Mouse (Mus musculus) megakaryocyte, embryonic 14.5 days (primary cell): ENCODE measurements around the gene Pogk. TPM values are rescaled to one million over a fixed set of nuclear protein-coding genes. Genes with fewer than 3 reads are reported as not detected.

Experiments
- H3K27me3 ChIP-seq: replicated peaks from 2 replicates; pipeline ENCODE3; 2012; ENCODE audit warnings: inconsistent platforms
- H3K36me3 ChIP-seq: replicated peaks from 2 replicates; pipeline ENCODE3; 2012; ENCODE audit warnings: low read length, inconsistent platforms, mixed read lengths
- H3K4me1 ChIP-seq: 2 replicates; pipeline ENCODE4 v1.6.1; 2012; ENCODE audit warnings: inconsistent platforms
- H3K4me3 ChIP-seq: replicated peaks from 2 replicates; pipeline ENCODE3; 2012; ENCODE audit warnings: moderate library complexity, mild to moderate bottlenecking, inconsistent platforms
- H3K9me3 ChIP-seq: 2 replicates; pipeline ENCODE4 v1.6.1; 2012; ENCODE audit warnings: inconsistent platforms
- FLI1 ChIP-seq: IDR thresholded peaks from 2 replicates; pipeline ENCODE4 v1.6.1; 2012; ENCODE audit warnings: low read length, inconsistent platforms, mixed read lengths
- GATA1 ChIP-seq: IDR thresholded peaks from 3 replicates; pipeline ENCODE4 v1.6.1; 2012; ENCODE audit warnings: mixed read lengths, low read length, inconsistent platforms, borderline replicate concordance
- polyA plus RNA-seq: library from polyadenylated mRNA; stranded (reverse); fragments of >175 nt; gene quantifications from 2 replicates; pipeline ENCODE4 v1.2.3, GENCODE M21; 2012; ENCODE audit warnings: low replicate concordance; ENCODE audit not compliant: insufficient read depth

Pogk gene
- 0.20 and 1.3 TPM in 2 replicates for polyA plus RNA-seq

DNA sequence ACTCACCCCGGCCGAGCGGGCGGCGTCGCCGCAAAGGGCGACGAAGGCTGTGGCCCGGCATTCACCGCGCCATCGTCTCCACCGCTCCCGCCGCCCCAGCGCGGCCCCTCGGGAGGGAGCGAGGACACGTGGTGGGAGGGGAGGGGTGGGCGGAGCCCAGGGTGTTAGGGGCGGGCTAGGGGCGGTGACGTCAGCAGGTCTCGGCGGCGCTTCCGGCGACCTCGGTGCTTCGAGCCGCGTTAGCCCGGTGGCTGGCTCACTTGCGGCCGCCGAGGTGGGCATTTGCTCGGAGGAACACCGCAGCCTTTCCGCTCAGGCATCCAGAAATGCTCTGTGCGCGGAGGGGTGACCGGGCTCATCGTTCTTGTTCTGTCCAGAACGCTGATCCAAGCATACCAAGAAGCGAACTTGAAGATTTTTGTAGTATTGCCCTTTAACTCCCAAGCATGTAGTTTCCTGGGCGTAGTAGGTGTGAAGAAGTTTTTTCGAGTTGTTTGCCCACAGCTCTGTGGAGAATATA is at the start of gene Pogk:
TSS of gene Pogk (minus strand) at position 163 of the 520 bp plus-strand sequence.
- H3K27me3 ChIP-seq: peaks cover 27% of the 10 kb centered on the region
- TF ChIP-seq FLI1 (no peak), GATA1 (no peak)
- peaks cover 12% of the 10 kb centered on the region for H3K4me1 ChIP-seq

GRCm38 (mm10) chr1:166441992-166442391 is 32.3 kb upstream of the Pogk start:
- H3K36me3 ChIP-seq: no peaks in the 10 kb centered on the region
- TF ChIP-seq FLI1 (no peak), GATA1 (no peak)
- H3K9me3 ChIP-seq: no peaks in the 10 kb centered on the region
- H3K4me3 ChIP-seq: no peak overlapping the region
- no peaks in the 10 kb centered on the region for H3K4me1 ChIP-seq
- H3K27me3 ChIP-seq: peaks cover 3% of the 10 kb centered on the region

More for the DNA sequence above, at the start of gene Pogk:
- peaks cover 32% of the 10 kb centered on the region for H3K36me3 ChIP-seq
- peak within 1 kb of the TSS; percentile 92 for H3K4me3 ChIP-seq
- peaks cover 21% of the 10 kb centered on the region for H3K9me3 ChIP-seq

GRCm38 (mm10) chr1:166439426-166439825 is 29.8 kb upstream of the Pogk start:
- TF ChIP-seq FLI1 (no peak), GATA1 (no peak)
- Histone ChIP-seq H3K4me1 (no peaks in the 10 kb centered on the region), H3K4me3 (no peak overlapping the region), H3K9me3 (no peaks in the 10 kb centered on the region), H3K36me3 (no peaks in the 10 kb centered on the region), H3K27me3 (peaks cover 5% of the 10 kb centered on the region)

GRCm38 (mm10) chr1:166429809-166430431 is 20.3 kb upstream of the Pogk start:
- peaks cover 3% of the 10 kb centered on the region; the same call in 1 of the 2 replicates for H3K9me3 ChIP-seq
- peaks cover 20% of the 10 kb centered on the region for H3K4me1 ChIP-seq
- H3K4me3 ChIP-seq: peak overlapping the region; percentile 83
- TF ChIP-seq GATA1 (no peak), FLI1 (no peak)
- no peaks in the 10 kb centered on the region for H3K36me3 ChIP-seq
- no peaks in the 10 kb centered on the region for H3K27me3 ChIP-seq

- no peak for TF ChIP-seq FLI1
- TF ChIP-seq GATA1: no peak
- Histone ChIP-seq H3K9me3 (peaks cover 3% of the 10 kb centered on the region; the same call in 1 of the 2 replicates), H3K4me3 (peak overlapping the region; percentile 86), H3K4me1 (peaks cover 19% of the 10 kb centered on the region), H3K36me3 (no peaks in the 10 kb centered on the region), H3K27me3 (no peaks in the 10 kb centered on the region)
These were observed 19.4 kb upstream of the Pogk start for GRCm38 (mm10) chr1:166429053-166429452.

DNA sequence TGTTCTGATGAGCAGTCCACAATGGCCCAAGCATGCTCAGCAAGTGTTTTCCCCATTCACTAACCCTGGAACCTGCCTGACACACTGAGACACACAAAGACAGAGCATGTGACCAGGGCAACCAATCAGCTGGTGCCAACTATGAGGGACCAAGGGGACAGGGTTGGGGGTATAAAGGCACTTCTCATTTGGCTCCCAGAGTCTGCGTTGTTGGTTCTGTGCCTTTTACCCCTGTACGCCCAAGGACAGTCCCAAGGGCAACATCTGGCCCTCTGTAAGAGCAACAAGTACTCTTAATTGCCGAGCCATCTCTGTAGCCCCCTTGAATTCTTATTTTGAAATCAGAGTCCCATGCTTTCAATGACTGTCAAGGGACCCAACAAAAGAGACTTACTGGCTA is 2.6 kb upstream of the Pogk start:
- H3K36me3 ChIP-seq: peaks cover 12% of the 10 kb centered on the region
- H3K9me3 ChIP-seq: peaks cover 21% of the 10 kb centered on the region
- H3K4me1 ChIP-seq: peaks cover 10% of the 10 kb centered on the region
- H3K27me3 ChIP-seq: peaks cover 27% of the 10 kb centered on the region
- no peak for TF ChIP-seq FLI1
- TF ChIP-seq GATA1: no peak
- H3K4me3 ChIP-seq: no peak overlapping the region

DNA sequence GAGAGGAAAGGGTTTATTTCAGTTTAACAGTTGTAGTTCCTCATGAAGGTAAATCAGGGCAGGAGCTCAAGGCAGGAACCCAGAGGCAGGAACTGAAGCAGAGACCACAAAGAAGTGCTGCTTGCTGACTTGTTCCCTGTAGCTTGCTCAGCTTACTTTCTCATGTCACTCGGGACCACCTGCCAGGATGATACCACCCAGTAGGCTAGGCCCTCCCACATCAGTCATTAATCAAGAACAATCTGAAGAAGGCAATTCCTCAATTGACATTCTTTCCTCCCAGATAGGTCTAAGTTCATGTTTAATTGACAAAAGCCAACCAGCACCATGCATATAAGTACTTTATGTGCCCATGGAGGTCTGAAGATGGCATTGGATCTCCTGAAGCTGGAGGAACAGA is 1.9 kb upstream of the Pogk start:
- peaks cover 27% of the 10 kb centered on the region for H3K27me3 ChIP-seq
- TF ChIP-seq GATA1 (no peak), FLI1 (no peak)
- no peak overlapping the region for H3K4me3 ChIP-seq
- H3K9me3 ChIP-seq: peaks cover 21% of the 10 kb centered on the region
- H3K4me1 ChIP-seq: peaks cover 10% of the 10 kb centered on the region
- H3K36me3 ChIP-seq: peaks cover 18% of the 10 kb centered on the region

- Histone ChIP-seq H3K9me3 (peaks cover 21% of the 10 kb centered on the region), H3K27me3 (peaks cover 27% of the 10 kb centered on the region), H3K36me3 (peaks cover 38% of the 10 kb centered on the region), H3K4me1 (peaks cover 16% of the 10 kb centered on the region), H3K4me3 (peak overlapping the region; percentile 92)
- TF ChIP-seq GATA1: no peak
- TF ChIP-seq FLI1: no peak
These were observed 424 bp downstream of the Pogk start for GRCm38 (mm10) chr1:166409177-166409700.

DNA sequence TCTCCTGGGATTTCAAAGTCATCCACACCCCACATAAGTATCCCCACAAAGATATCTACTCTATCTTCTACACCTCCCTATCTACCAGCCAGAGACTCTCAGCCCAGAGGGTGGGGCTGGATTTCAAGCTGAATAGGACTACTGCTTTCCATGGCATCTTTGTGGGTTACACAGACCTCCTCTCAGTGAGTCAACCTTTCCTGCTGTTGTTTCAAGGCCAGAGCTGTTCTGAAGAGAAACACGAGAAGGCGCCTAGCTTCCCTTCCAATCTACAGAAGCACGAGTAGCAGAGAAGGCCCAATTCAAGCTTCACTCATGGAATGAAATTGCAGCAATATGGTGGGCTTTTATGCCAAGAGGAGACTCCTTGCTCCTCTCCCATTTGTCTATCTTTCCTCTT is 5.8 kb downstream of the Pogk start:
- Histone ChIP-seq H3K9me3 (no peaks in the 10 kb centered on the region), H3K36me3 (peaks cover 76% of the 10 kb centered on the region), H3K27me3 (peaks cover under 1% of the 10 kb centered on the region), H3K4me1 (peaks cover 46% of the 10 kb centered on the region), H3K4me3 (no peak overlapping the region)
- TF ChIP-seq GATA1 (no peak), FLI1 (no peak)

DNA sequence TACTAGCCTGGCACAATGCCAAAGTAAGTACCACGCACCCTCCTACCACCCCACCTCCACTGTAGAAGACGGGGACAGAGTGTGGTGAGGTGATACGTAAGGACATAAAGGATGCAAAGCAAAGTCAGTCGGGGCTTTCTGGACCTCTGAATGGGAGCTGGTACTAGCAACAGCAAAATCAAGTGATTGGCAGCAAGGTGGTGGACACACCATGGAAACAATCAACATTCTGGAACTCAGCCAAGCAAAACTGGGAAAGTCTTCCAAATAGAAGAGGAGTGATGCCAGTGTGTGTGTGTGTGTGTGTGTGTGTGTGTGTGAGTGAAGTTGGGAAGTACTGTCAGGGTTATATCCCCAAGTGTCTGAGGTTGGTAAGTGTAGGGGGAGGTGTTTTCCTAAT is 7.7 kb downstream of the Pogk start:
- H3K9me3 ChIP-seq: no peaks in the 10 kb centered on the region
- H3K4me3 ChIP-seq: no peak overlapping the region
- TF ChIP-seq FLI1: no peak
- no peak for TF ChIP-seq GATA1
- no peaks in the 10 kb centered on the region for H3K27me3 ChIP-seq
- peaks cover 82% of the 10 kb centered on the region for H3K36me3 ChIP-seq
- peaks cover 46% of the 10 kb centered on the region for H3K4me1 ChIP-seq
